Mouse (Mus musculus): ENCODE data around the gene Nrgn. TPM values are rescaled to one million over a fixed set of nuclear protein-coding genes. Genes with fewer than 3 reads are reported as not detected.

Gene Nrgn
- 5.4 and 6.2 TPM in 2 replicates for polyA plus RNA-seq (2015; fragmentation: Nextera tagmentation; extraction: Ambion mirVana)

- Histone ChIP-seq H3K27ac (replicated peaks) (no peak within 1 kb of the TSS), H3K4me2 (peak within 1 kb of the TSS; percentile 85), H3K9me3 (replicated peaks) (no peaks in the 10 kb centered on the region), H3K4me3 (replicated peaks) (peak within 1 kb of the TSS; percentile 51), H3K27me3 (peaks cover 53% of the 10 kb centered on the region), H3K36me3 (replicated peaks) (no peaks in the 10 kb centered on the region), H3K4me1 (replicated peaks) (peaks cover 40% of the 10 kb centered on the region), H3K9ac (peak within 1 kb of the TSS; percentile 30; the same call in 1 of the 2 replicates)
- ATAC-seq (ENCODE audit: insufficient read depth), result peak; percentile 85
- WGBS (ENCODE audit: insufficient replicate concordance), result 3% methylated on average over 31 of the region's 31 CpGs
These were observed at the start of gene Nrgn for GRCm38 (mm10) chr9:37552536-37553293. Gene Nrgn (minus strand): TSS chr9:37552904.

- 21% methylated on average over 2 of the region's 2 CpGs for WGBS (ENCODE audit: insufficient replicate concordance)
- peaks cover 24% of the 10 kb centered on the region for H3K4me1 ChIP-seq (replicated peaks)
- ATAC-seq (ENCODE audit: insufficient read depth), result peak; percentile 92
- no peak overlapping the region for H3K27ac ChIP-seq (replicated peaks)
- no peak overlapping the region for H3K9ac ChIP-seq
- peak overlapping the region; percentile 20; the same call in 1 of the 2 replicates for H3K4me2 ChIP-seq
- no peak overlapping the region for H3K4me3 ChIP-seq (replicated peaks)
- no peaks in the 10 kb centered on the region for H3K36me3 ChIP-seq (replicated peaks)
- no peaks in the 10 kb centered on the region for H3K27me3 ChIP-seq
- H3K9me3 ChIP-seq (replicated peaks), result no peaks in the 10 kb centered on the region
These were observed 48.0 kb upstream of the Nrgn start for GRCm38 (mm10) chr9:37600538-37601205.

- H3K27me3 ChIP-seq, result no peaks in the 10 kb centered on the region
- no peaks in the 10 kb centered on the region for H3K36me3 ChIP-seq (replicated peaks)
- WGBS (ENCODE audit: insufficient replicate concordance), result 60% methylated on average over 2 of the region's 2 CpGs
- H3K9ac ChIP-seq, result no peak overlapping the region
- no peak overlapping the region for H3K27ac ChIP-seq (replicated peaks)
- no peak overlapping the region for H3K4me2 ChIP-seq
- no peak overlapping the region for H3K4me3 ChIP-seq (replicated peaks)
- peaks cover 24% of the 10 kb centered on the region for H3K4me1 ChIP-seq (replicated peaks)
- H3K9me3 ChIP-seq (replicated peaks), result no peaks in the 10 kb centered on the region
- no peak for ATAC-seq (ENCODE audit: insufficient read depth)
These were observed 45.9 kb upstream of the Nrgn start for GRCm38 (mm10) chr9:37598637-37599036.

GRCm38 (mm10) chr9:37595570-37595969, 42.9 kb upstream of the Nrgn start:
- 42% methylated on average over 1 of the region's 1 CpGs for WGBS (ENCODE audit: insufficient replicate concordance)
- Histone ChIP-seq H3K4me3 (replicated peaks) (no peak overlapping the region), H3K27ac (replicated peaks) (no peak overlapping the region), H3K9me3 (replicated peaks) (no peaks in the 10 kb centered on the region), H3K4me1 (replicated peaks) (peaks cover 18% of the 10 kb centered on the region), H3K9ac (no peak overlapping the region), H3K27me3 (no peaks in the 10 kb centered on the region), H3K36me3 (replicated peaks) (no peaks in the 10 kb centered on the region), H3K4me2 (no peak overlapping the region)
- ATAC-seq (ENCODE audit: insufficient read depth), result no peak

- peaks cover 6% of the 10 kb centered on the region for H3K4me1 ChIP-seq (replicated peaks)
- H3K36me3 ChIP-seq (replicated peaks), result no peaks in the 10 kb centered on the region
- 75% methylated on average over 3 of the region's 3 CpGs for WGBS (ENCODE audit: insufficient replicate concordance)
- H3K9me3 ChIP-seq (replicated peaks), result no peaks in the 10 kb centered on the region
- H3K27me3 ChIP-seq, result no peaks in the 10 kb centered on the region
- no peak overlapping the region for H3K4me2 ChIP-seq
- ATAC-seq (ENCODE audit: insufficient read depth), result no peak
- H3K4me3 ChIP-seq (replicated peaks), result no peak overlapping the region
- H3K9ac ChIP-seq, result no peak overlapping the region
- H3K27ac ChIP-seq (replicated peaks), result no peak overlapping the region
These were observed 41.0 kb upstream of the Nrgn start for GRCm38 (mm10) chr9:37593690-37594089.

GRCm38 (mm10) chr9:37592633-37593032, 39.9 kb upstream of the Nrgn start:
- Histone ChIP-seq H3K4me2 (no peak overlapping the region), H3K4me1 (replicated peaks) (peaks cover 6% of the 10 kb centered on the region), H3K4me3 (replicated peaks) (no peak overlapping the region), H3K27me3 (no peaks in the 10 kb centered on the region), H3K9me3 (replicated peaks) (no peaks in the 10 kb centered on the region), H3K9ac (no peak overlapping the region), H3K36me3 (replicated peaks) (no peaks in the 10 kb centered on the region), H3K27ac (replicated peaks) (no peak overlapping the region)
- 22% methylated on average over 6 of the region's 6 CpGs for WGBS (ENCODE audit: insufficient replicate concordance)
- no peak for ATAC-seq (ENCODE audit: insufficient read depth)

- H3K4me3 ChIP-seq (replicated peaks), result no peak overlapping the region
- peaks cover 6% of the 10 kb centered on the region for H3K4me1 ChIP-seq (replicated peaks)
- H3K36me3 ChIP-seq (replicated peaks), result no peaks in the 10 kb centered on the region
- H3K9me3 ChIP-seq (replicated peaks), result no peaks in the 10 kb centered on the region
- H3K27ac ChIP-seq (replicated peaks), result no peak overlapping the region
- ATAC-seq (ENCODE audit: insufficient read depth), result peak; percentile 18; the same call in 1 of the 2 replicates
- WGBS (ENCODE audit: insufficient replicate concordance), result 25% methylated on average over 2 of the region's 2 CpGs
- H3K27me3 ChIP-seq, result no peaks in the 10 kb centered on the region
- no peak overlapping the region for H3K4me2 ChIP-seq
- H3K9ac ChIP-seq, result no peak overlapping the region
These were observed 39.3 kb upstream of the Nrgn start for GRCm38 (mm10) chr9:37592025-37592424.

- no peak overlapping the region for H3K4me3 ChIP-seq (replicated peaks)
- no peak overlapping the region for H3K9ac ChIP-seq
- no peak for ATAC-seq (ENCODE audit: insufficient read depth)
- 68% methylated on average over 4 of the region's 4 CpGs for WGBS (ENCODE audit: insufficient replicate concordance)
- H3K36me3 ChIP-seq (replicated peaks), result no peaks in the 10 kb centered on the region
- peaks cover 6% of the 10 kb centered on the region for H3K4me1 ChIP-seq (replicated peaks)
- no peak overlapping the region for H3K27ac ChIP-seq (replicated peaks)
- H3K4me2 ChIP-seq, result no peak overlapping the region
- H3K9me3 ChIP-seq (replicated peaks), result no peaks in the 10 kb centered on the region
- H3K27me3 ChIP-seq, result no peaks in the 10 kb centered on the region
These were observed 37.7 kb upstream of the Nrgn start for GRCm38 (mm10) chr9:37590381-37590780.

GRCm38 (mm10) chr9:37586718-37587117, 34.0 kb upstream of the Nrgn start:
- WGBS (ENCODE audit: insufficient replicate concordance), result 60% methylated on average over 4 of the region's 4 CpGs
- no peaks in the 10 kb centered on the region for H3K4me1 ChIP-seq (replicated peaks)

GRCm38 (mm10) chr9:37583594-37583993, 30.9 kb upstream of the Nrgn start:
- Histone ChIP-seq H3K27ac (replicated peaks) (no peak overlapping the region), H3K4me3 (replicated peaks) (no peak overlapping the region), H3K9me3 (replicated peaks) (no peaks in the 10 kb centered on the region), H3K9ac (no peak overlapping the region), H3K27me3 (no peaks in the 10 kb centered on the region), H3K36me3 (replicated peaks) (no peaks in the 10 kb centered on the region), H3K4me2 (no peak overlapping the region), H3K4me1 (replicated peaks) (no peaks in the 10 kb centered on the region)
- ATAC-seq (ENCODE audit: insufficient read depth), result no peak
- WGBS (ENCODE audit: insufficient replicate concordance), result 67% methylated on average over 5 of the region's 5 CpGs

More at GRCm38 (mm10) chr9:37586718-37587117, 34.0 kb upstream of the Nrgn start:
- Histone ChIP-seq H3K36me3 (replicated peaks) (no peaks in the 10 kb centered on the region), H3K4me2 (no peak overlapping the region), H3K9ac (no peak overlapping the region), H3K9me3 (replicated peaks) (no peaks in the 10 kb centered on the region), H3K27me3 (no peaks in the 10 kb centered on the region), H3K27ac (replicated peaks) (no peak overlapping the region), H3K4me3 (replicated peaks) (no peak overlapping the region)
- no peak for ATAC-seq (ENCODE audit: insufficient read depth)

- no peaks in the 10 kb centered on the region for H3K9me3 ChIP-seq (replicated peaks)
- no peak overlapping the region for H3K9ac ChIP-seq
- ATAC-seq (ENCODE audit: insufficient read depth), result no peak
- 19% methylated on average over 14 of the region's 14 CpGs for WGBS (ENCODE audit: insufficient replicate concordance)
- H3K27ac ChIP-seq (replicated peaks), result no peak overlapping the region
- no peaks in the 10 kb centered on the region for H3K27me3 ChIP-seq
- H3K4me1 ChIP-seq (replicated peaks), result peaks cover 7% of the 10 kb centered on the region
- H3K36me3 ChIP-seq (replicated peaks), result no peaks in the 10 kb centered on the region
- no peak overlapping the region for H3K4me3 ChIP-seq (replicated peaks)
- peak overlapping the region; percentile 1; the same call in 1 of the 2 replicates for H3K4me2 ChIP-seq
These were observed 23.8 kb upstream of the Nrgn start for GRCm38 (mm10) chr9:37576436-37576930.
